Mouse (Mus musculus) c-Kit-negative CD71-positive TER-119-positive erythroid progenitor cells, embryonic 14.5 days (primary cell): ENCODE data around the gene Acy3.
A peak's percentile ranks its signal among the peaks of the same experiment; 100 is the strongest.
"Not testable (repeated sequence)": the region's sequence is repeated elsewhere in the genome, so short reads cannot be mapped to it uniquely, and the experiment has no call there.

ENCODE experiments used
- DNase-seq: peaks from one replicate; pipeline ENCODE4 v3.0.0-alpha.2; 2013; ENCODE audit warnings: low read depth, low spot score

Acy3 gene

DNA sequence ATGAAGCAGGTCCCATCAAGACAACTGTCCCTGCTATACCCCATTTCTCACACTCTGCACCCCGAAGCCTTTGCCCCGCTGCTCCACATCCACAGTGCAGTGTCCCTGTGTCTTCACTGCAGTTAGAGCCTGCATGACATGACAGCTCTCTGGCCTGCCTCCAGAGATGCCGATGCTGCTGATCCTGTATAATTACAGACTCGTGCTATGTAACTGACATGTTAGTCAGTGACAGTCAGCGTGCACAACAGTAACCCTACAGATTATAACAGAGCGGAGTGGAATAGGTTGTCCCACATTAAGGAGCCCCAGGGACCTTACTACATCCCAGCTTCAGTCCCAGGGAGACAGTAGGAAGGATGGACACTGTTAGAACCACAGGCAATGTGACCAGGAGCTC is 11.8 kb upstream of the Acy3 start:
- DNase-seq, result not testable (repeated sequence)

DNA sequence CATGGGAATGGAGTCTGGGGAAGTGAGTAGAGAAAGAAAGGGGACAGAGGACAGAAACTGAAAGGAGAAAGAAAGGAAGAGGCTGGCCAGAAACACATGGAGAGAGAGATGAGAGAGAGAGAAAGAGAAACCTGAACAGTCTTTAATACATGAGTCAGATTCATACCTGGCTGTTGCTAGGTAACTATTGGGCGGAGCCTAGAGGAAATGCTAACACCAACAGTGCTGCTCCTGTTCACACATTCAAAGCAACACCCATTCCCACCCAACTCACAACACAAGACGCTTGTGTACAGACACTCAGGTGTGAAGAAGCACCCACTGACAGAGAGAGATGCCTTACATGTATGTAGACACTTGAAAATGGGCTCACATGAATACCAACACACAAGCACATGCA is 10.5 kb upstream of the Acy3 start:
- no peak for DNase-seq

DNA sequence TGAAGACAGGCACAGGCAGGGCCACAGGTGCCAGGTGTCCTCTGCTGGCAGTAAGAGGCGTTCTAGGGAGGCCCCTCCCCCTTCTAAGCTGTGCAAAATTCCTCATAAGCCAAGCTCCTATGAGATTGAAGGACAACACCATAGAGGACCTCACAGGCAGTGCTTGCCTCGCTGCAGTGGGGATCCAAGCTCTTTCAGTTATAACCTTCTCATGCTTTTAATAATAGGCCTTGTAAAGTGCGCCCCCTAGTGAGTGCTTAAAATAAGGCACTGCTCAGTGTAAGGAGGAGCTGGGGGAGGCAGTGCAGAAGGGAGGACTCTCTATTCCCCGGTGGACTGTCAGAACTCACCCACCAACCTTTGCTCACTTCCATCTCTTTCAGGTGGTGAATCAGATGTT is 6.1 kb upstream of the Acy3 start:
- peak; percentile 61 for DNase-seq

DNA sequence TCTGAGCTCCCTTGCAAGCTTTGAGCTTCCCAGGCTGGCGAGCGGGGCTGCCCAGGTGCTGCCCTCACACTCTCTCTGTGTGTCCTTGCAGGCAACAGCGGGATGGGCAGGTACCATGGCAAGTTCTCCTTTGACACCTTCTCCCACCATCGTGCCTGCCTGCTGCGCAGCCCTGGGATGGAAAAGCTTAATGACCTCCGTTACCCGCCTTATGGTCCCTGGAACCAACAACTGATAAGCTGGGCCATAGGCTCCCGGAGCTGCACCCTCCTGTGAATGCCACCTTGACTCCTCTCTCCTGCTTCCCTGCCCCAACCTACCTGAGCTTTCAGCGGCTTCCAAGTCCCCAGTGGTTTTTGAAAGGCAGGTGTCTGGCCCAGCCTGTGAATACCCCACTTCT is 5.5 kb upstream of the Acy3 start:
- DNase-seq, result no peak

DNA sequence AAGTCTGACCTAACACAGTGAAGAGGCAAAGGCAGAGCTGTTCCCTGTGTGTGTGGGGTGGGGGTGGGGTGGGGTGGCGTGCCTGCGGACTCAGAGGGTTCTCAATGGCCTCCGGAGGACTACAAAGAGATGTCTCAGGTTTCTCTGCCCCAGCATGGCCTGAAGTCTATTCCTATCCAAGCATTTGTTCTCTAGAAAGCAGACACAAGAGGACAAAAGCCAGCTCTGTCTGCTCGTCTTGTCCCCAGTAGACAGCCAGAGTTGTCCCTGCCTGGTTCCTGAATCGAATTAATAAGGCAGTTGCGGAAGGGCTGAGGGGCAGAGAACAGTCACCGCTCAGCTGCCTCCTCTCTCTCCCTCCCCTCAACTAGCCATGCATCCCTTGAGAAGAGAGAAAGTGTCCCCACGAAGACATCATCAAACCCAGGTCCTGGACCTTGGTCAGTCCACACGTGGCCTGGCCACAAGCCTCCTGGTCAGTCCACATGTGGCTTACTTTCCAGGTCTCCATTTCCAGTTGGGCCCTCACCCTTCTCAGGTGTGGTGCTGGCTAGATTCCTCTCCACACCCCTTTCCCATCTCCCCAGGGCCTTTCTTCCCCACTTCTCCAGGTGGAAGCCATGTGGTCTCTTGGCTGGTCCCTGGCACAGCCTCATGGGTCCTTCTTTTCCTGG is 2.7 kb upstream of the Acy3 start:
- no peak for DNase-seq

DNA sequence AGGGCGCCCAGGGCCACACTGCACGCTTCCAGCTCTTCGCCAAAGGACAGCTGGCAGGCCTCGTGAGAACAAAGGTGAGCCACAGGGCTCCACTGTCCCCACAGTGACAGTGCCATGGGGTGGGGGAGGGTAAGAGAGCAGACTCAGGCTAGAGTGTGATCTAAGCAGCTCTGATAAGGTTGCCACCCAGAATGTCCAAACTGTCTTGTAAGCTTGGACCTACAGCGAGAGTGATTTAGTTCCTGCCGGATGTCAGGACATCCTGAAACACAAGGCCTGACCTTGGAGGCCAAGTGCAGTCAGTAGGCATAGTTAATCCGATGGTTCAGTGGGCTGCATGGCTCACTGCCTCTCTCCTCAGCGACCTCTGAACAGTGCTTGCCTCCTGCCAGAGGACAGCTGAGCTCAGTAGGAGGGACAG is 1.1 kb upstream of the Acy3 start:
- no peak for DNase-seq

DNA sequence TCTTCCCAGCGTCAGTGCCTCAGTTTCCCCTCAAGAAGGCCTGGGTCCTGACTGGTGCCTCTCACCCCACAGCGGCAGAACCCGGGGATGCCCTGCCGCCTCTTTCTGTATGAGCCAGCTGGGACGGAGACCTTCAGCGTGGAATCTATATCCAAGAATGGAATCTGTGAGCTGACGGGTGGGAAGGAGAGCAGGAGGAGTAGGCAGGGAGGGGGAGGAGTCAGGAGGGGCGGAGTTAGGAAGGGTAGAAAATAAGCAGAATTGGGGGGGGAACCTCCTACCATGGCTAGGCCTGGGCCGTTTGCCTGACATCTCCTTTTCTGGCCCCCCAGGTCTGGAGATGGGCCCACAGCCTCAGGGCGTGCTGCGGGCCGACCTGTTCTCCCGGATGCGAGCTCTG is 1.7 kb downstream of the Acy3 start:
- no peak for DNase-seq

DNA sequence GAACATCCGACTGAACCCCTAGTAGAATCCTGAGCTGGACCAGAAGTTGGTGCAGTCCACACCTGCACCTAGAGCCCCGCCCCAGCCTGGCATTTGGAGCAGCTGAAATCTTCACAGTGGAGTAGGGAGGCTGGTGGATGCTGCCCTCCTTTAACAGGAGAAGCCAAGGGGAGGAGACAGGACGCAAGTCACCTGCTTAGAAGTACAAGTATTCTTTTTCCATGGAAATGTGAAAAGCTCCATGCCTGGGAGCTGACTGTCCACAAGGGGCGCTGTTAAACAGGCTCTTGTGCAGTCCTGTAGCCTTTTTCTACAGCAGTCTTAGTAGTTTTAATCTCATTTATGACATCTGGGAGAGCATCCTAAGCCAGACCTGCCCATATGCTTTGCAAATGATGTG is 2.4 kb downstream of the Acy3 start:
- DNase-seq, result no peak

DNA sequence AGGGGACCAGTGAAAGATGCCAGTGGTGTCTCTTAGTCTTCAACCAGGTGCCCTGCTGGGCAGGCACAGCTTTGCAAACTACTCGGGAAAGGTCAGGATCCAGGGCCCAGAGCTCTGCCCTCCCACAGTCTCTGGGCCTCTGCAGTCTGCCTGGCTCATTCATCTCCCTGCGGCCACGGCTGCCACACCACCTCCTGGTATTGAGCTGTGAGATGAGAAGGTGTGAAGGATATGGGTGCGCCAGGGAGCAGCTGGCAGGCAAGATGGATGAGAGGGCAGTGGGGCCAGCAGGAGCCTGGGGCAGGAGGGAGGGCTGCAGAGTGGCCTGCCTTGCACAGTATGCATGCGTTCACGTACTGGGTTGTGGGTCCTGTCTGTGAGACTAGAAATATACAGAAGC is 4.4 kb downstream of the Acy3 start:
- DNase-seq, result no peak

DNA sequence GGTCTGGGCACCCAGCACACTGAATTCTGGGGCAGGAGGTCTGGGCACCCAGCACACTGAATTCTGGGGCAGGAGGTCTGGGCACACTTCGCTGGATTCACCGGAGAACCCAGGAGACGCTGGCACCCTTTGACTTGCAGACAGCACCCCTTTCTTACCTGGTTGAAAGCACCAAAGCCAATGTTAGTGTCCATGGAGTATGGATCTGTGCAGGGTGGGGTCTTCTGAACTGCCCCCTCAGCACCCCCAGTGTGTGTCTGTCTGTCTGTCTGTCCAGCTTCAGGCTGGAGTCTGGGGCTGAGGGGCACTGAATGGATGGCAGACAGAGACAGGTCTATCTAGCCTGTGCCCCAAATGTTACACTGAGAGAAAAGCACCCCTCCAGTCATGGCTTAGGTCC is 5.2 kb downstream of the Acy3 start:
- no peak for DNase-seq

DNA sequence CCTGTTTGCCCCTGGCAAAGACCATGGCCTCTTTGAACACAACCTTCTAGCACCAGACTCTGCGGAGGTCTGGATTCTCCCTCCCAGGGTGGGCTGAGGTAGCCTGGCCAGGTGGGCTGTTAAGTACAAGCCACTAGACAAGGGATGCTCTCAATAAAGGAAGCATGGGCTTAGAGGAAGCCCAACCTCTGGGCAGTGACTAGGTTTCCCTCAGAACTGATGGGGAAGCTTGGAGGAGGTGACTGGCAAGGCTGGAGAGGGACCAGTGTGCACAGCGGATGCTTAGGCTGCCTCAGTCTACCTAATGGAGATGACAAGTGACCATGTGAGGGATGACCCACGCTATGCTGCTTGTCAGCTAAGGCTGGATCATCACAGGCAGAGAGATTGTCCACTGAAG is 5.6 kb downstream of the Acy3 start:
- DNase-seq, result no peak

DNA sequence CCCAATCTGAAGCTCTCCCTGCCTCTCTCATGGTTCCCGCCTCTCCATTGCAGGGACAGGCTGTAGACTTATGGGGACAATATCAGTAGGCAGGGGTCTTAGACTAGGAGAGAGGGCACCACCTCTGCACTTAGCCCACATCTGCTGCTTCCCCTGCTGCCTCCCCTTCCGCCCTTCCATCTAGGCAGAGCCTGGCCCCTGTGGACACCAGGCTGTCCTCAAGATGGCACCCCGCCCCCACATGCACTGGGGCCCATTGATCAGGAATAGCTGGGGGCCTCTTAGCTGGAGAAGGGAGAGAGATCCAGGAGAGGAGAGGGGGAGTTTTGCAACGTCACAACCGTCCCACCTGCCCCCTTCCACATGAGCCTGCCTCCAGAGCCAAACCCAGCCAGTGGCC is 6.0 kb downstream of the Acy3 start, which contains the start of gene Tbx10:
Gene Tbx10 (plus strand): TSS at position 337 of the 400 bp plus-strand sequence.
- no peak for DNase-seq

DNA sequence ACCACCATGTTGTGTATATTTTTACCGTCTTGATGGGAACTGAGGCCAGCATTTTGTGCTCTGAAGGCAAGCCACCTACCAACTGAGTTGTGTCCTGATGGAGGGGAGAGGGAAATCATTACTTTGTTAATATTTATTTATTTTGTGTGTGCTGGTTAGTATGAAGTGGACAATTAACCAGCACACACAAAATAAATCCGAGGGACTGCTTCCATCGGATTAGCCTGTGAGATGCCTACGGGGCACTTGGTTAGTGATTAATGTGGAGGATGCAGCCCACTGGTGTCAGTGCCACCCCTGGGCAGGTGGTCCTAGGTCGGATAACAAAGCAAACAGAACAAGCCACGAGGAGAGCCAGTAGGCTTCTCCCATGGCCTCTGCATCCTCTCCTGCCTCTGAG is 8.6 kb downstream of the Acy3 start:
- no peak for DNase-seq

DNA sequence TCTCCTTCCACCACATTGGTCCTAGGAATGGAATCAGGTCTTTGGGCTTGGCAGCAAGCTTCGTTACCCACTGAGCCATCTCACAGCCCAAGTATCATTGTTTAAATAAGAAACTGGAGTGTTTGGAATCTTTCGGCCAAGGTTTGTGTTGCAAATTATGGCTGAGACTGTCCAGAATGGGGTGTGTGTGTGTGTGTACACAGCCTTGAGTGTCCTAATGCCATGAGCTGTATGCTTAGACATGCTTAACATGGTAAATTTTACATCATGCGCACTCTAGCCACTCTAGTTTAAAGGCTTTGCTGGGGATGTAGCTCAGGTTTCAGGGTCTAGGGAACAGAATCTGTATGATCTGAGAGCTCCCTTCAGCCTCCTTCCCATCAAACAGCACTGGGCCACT is 9.1 kb downstream of the Acy3 start:
- no peak for DNase-seq

DNA sequence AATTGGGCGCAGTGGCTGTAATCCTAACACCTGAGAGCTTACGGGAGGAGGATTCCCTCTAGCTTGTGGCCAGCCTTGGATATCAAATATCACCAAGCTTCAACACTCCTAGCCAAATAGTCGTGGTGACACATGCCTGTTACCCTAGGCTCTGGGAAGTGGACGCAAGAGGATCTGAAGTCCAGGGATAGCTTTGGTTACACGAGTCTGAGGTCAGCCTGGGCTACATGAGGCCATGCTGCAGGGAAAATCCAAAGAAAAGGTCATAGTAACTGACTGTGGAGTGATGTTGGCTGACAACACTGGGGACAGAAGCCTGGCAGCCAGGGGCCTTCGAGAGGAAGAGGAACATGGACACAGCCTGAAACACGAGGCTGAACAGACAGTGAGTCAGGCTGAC is 9.7 kb downstream of the Acy3 start:
- DNase-seq, result no peak

DNA sequence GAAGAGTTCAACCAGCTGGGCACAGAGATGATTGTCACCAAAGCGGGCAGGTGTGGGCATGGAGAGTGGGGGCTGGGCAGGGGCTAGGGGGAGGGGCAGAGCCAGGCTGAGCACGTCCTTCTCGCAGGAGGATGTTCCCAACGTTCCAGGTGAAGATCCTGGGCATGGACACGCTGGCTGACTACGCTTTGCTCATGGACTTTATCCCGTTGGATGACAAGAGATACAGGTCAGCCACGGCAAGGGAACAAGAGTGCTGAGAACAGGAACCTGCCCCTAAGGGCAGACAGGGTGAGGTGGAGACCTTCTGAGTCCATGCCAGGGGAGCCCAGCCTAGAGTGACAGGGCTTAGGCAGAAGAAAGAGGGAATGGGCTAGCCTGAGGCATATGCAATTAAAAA is 10.4 kb downstream of the Acy3 start:
- no peak for DNase-seq

DNA sequence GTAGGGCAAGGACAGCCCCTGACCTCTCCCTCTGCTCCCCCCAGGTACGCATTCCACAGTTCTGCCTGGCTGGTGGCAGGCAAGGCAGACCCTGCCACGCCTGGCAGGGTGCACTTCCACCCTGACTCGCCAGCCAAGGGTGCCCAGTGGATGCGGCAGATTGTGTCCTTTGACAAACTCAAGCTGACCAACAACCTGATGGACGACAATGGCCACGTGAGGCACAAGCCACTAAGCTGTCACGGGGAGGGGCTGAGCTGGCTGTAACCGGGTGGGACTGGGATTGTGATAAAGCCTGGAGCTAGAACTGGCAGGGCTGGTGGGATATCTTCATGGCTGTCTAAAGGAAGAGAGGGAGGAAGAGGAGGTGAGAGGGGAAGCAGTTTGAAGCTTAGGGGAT is 10.9 kb downstream of the Acy3 start:
- DNase-seq, result no peak

DNA sequence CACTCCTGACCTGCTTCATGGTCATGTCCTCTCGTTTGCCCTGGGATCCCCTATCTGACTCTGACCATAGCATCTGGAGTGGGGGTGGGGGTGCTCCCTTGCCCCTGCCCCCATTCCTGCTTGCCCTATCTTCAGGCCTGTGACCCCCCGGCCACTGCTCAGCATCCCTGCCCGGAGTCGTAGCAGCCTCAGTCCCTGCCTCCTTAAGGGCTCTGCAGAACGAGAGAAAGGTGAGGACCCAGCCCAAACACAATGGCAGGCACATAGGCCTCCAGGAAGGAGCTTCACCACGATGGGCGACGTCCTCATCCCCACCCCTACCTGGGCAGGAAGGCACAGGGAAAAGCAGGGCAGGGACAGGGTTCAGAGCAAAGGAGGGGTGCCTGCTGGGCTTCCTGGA is 12.0 kb downstream of the Acy3 start:
- no peak for DNase-seq

DNA sequence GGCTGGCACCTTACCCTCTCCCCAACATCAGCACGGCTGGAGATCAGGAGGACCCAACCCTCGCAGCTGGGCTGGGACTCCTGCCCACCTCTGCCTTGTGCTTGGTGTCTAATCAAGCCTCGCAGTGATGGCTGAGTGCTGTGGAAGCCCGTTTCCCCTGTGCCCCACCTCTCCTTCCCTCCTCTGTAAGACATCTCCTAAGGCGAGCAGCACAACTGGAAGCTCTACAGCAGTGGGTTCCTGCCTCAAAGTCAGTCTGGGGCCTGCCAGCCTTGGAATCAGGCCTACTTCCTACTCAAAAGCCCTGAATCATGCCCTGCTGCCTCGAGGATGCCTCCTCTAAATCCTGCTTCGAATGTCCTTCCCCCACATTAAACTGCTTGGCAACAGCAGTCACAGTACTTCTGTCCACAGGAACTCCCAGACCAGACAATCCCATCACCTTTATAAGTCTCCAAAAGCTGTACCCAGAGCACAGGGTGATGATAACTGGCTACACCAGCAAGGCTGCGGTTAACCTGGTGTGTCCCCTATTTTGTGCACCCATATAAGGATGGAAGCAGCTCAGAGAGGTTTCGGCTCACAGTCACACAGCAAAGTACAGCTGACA is 12.9 kb downstream of the Acy3 start:
- DNase-seq, result no peak

DNA sequence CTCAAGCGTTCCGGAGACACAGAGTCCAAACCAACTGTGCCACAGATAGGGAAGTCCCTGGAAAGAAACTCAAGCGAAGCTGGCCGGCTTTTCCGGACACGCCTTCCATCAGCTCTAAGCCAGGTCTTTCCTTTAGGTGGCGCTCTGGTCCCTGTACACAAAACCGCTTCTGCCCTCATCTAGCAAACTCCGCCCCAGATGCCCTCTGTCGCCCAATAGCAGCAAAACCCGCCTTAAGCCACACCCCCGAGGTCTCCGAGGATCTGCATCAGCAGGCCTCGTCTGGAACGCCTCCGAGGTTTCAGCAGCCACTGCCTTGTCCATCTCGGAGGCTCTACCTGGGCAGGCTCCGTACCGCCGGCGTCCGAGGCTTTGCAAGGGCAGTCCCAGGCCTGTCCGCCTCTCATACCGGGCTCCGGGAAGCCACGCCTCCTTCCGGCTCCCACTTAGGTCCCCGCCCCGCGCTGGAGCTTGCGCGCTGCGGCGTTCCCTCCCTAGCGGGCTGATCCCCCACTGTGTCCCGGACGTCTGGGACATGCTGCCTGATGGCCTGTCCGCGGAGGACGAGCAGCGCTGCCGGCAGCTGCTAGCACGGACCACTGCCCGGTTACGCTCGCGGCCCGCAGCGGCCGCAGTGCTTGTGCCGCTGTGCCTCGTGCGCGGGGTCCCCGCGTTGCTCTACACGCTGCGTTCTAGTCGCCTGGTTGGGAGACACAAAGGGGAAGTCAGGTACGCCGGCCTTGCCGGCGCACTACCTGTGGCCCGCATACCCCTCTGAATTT is 13.9 kb downstream of the Acy3 start, which contains the start of the genes Nudt8 and Gm49405:
Gene Nudt8 (plus strand): TSS at position 462 of the 782 bp plus-strand sequence.
Gene Gm49405 (plus strand): TSS at position 508 of the 782 bp plus-strand sequence.
- DNase-seq, result peak; percentile 97

DNA sequence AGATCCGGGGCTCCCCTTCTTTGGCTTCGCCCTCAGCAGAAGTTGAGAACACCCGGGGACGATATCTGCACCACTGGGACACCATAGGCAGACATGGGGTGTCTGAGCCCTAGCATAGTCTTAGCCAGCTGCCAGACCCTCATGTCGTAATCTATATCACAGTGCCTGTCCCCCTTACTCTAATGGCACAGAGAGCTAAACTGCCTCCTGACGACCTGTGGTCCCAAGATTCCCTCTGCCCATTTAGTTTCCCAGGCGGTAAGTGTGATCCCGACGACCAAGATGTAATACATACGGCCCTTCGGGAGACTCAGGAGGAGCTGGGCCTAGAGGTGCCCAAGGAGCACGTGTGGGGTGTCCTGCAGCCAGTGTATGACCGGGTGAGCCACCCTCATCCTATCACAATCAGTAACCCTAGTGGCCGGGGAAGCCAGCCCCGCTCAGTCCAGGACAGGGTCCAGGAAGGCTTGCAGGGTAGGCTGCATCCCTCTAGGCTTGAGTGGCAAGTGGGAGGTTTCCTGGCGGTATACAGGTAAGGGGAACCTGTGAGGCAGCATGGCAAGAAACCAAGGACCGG is 14.7 kb downstream of the Acy3 start:
- DNase-seq, result no peak

DNA sequence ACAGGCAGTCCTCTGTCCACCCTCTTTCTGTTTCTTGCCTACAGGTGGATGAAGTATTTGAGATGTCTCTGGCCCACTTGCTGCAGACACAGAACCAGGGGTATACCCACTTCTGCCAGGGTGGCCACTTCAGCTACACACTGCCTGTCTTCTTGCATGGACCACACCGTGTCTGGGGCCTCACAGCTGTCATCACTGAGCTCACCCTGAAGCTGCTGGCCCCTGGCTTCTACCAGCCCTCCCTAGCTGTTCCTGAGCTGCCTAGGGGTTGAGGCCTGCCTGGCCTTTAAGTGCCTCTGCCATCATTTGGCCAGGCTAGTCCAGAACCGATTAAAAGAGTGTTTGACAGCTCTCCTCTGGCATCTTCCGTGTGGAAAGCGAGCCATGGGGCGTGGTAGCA is 15.4 kb downstream of the Acy3 start:
- DNase-seq, result no peak
